Mouse (Mus musculus) left cerebral cortex, adult 11 months (tissue): ENCODE measurements around the gene 1190005I06Rik.
"Not testable (repeated sequence)": the region's sequence is repeated elsewhere in the genome, so short reads cannot be mapped to it uniquely, and the experiment has no call there.

ENCODE experiments used
- DNase-seq: peaks from one replicate; pipeline ENCODE4 v3.0.0; 2022; ENCODE audit warnings: low spot score

1190005I06Rik gene

DNA sequence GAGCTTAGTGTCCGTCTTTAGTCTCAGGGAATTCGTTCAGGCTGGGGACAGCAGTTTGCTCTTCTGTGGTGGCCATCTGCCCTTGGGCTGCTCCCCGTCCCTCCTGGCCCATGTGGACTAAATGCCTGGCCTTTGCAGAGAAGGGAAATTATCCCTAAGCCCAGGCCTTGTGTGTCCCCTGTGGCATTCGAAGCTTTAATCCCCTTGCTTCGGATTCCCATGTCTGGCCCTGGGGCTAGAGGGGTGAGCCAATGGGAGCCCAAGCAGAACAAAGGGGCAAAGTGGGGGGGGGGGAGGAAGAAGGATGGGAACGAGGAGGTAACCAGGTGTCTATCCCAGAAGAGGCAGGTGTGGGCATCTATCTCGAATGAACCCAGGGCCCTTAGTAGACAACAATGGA lies at the start of gene 1190005I06Rik:
Gene 1190005I06Rik (minus strand): TSS at position 101 of the 400 bp plus-strand sequence.
- no peak for DNase-seq

DNA sequence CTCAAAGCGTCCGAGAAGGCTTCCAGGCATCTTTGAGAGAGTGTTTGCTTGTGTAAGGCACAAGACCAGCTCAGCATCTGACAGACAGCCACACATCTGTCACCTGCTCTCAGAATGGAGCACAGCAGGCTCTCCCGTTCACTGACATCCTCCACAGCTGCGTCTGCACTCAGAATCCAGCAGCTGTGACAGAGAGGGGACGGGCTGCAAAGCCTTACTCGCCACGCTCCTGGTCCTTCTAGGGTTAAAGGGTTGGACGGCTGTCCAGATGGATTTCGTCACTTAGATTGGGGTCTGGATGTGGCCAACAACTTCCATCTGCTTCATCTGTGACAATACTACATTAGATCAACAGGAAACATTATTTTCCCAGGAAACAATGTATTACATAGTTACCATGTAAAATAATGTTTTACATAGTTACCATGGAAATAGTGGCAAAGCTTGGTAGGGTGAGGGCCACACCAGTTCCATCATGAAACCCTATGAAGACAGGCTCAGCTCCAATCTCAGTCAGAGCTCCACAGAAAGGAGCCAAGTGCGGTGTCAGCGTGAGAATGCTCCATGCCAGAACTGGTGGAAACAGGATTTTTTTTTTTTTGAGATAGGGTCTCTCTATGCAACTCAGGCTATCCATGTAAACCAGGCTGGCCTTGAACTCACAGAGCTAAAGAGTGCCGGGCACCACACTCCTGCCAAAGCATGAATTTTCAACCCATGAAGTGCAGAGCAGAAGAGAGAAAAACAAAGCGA lies 49.1 kb upstream of the 1190005I06Rik start:
- no peak for DNase-seq

DNA sequence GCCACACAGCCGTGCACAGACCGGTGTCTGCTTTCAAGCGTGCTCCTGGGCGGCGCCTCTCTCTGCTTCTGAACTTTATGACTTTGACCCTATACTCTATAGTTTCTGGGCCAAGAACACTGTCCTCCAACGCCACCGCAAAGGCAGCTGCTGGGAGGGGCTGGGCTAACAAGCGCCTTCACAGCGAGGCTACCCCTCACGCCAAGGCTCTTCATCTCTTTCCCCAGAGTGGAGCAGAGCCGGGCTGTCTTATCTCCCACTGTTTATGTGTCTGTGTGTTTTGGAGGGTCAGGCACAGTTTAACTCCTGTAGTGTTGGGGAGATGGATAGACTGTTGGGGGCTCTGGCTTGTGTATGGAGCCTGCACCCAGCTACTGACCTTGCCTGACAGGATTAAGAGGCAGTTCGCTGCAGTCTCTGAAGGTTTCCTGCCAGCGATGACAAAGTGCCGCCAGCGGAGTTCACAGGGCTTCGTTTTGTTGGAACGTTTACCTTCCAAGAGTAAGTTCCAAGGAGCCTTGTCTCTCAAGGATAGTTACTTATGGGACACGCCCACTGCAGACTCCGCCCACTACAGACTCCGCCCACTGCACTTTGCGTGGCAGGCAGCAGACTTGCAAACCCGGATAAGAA lies 46.5 kb upstream of the 1190005I06Rik start:
- DNase-seq = no peak

DNA sequence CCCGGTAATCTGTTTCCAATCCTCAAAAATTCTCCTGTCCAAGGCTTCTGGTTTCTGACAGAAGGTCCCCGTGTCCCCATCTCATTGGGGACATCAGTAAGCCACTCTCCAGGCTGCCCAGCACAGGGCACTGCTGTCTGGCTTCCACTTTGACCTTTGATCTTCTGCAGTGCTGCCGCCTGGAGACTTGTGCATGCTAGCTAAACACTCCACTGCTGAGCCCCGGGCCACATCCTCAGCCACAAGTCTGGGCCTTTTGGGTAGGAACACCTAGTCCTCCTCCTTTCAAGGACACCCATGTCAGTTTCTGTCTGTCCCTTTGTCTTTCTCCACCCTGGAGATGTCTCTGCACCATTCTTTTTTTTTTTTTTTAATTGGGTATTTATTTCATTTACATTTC lies 45.5 kb upstream of the 1190005I06Rik start:
- DNase-seq = no peak

DNA sequence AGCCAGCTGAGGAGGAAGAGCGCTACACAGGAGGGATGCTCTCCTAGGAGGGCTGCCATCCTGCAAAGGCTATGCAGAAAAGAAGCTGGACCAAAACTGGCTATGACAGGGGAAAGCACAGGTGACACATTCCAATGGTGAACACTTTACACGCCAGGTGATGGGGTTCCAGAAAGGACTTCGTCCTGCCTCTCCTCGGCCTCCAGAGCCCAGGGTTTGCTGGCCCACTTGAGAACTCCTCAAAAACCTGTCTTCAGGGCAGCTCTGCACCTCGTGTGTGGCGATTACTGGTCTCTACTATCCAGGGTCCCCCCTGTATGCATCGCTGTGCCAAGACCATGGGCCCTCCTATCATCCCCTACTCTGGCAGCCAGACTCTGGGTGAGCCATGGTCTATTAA lies 41.1 kb upstream of the 1190005I06Rik start:
- no peak for DNase-seq

DNA sequence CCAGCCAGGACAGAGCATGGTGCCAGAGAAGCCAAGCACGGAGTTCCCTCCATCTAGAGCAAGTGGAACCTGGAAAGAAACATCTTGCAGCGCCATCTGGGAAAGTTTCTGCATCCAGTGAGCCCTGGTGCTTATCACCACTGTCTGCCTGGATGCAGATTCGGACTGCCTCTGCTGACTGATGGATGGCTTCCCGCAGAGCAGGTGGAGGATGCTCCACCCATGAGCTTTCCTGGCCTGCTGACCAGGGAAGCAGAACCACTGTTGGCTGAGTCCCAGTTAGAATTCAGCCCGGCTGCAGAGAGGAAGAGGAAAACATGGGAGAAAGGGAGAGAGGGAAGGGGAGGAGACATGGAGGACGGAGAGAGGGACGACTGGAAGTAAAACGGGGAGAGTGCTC lies 40.4 kb upstream of the 1190005I06Rik start:
- DNase-seq = no peak

DNA sequence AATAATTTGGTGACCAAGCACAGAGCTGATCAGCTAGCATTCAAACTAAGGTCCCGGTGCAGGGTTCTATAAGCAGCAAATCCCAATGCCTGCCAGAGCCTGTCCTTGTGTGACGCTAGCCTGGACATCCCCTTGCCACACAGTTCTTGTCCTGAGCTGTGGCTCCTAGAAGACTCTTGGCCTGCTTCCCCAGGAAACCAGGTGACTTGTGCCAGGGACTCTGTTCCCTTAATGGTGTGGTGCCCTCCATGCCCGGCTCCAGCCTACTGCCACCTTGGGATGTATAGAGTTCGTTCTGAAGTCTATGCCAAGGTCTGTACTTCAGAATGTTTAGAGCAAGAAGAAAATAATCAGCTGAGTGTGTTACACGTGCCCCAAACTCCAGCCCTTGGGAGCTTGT lies 39.1 kb upstream of the 1190005I06Rik start:
- no peak for DNase-seq

DNA sequence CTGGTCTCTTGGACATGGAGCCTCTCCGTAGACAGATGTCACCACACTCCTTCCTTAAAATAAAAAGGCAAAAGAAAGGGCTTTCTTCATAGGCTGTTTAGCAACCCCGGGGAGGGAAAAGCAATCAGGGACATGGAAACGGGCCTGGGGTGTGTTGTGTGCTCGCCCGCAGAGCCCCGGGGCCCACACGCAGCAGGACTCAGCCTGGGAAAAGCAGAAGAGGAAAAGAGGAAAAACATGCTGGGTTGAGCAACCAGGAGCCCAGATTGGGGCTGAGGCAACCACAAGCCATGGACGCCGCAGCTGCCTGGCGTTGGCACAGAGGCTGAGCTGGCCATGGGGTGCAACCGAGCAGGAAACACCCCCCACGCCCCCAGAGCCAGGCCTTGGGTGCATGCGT lies 38.6 kb upstream of the 1190005I06Rik start:
- no peak for DNase-seq

DNA sequence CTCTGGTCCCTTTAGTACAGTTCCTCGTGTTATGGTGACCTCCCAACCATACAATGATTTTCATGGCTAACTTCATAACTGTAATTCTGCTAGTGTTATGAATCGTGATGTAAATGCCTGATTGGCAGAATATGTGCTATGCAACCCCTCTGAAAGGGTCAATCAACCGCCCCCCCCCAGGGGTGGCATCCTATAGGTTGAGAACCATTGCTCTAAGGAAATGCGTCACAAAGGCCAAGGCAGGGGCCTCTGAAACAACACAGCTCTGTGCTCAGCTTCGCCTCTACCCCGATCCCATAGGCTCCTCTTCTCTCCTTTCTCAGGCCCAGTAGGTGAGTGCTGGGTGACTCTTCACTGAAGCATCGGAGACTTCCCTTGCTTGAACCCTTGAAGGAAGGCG lies 38.2 kb upstream of the 1190005I06Rik start:
- no peak for DNase-seq

DNA sequence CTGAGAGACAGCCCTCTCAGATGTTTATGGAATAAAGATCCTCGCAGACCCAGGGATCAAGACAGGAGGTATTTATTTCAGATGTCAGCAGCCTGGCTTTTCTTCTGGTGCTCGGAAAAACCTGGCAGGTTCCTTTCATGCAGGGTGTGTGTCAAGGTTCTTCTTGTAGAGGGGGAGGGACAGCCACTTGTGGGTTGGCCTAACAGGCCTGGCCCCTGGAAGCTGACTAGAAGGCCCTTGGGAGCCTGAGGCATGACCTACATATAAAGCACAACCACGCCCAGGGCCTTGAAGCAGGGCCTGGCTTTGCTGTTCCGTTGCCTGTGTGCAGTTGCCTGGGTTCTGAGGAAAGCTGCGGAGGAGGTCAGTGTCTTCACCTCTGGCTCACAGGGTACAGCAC lies 37.7 kb upstream of the 1190005I06Rik start:
- DNase-seq = no peak

DNA sequence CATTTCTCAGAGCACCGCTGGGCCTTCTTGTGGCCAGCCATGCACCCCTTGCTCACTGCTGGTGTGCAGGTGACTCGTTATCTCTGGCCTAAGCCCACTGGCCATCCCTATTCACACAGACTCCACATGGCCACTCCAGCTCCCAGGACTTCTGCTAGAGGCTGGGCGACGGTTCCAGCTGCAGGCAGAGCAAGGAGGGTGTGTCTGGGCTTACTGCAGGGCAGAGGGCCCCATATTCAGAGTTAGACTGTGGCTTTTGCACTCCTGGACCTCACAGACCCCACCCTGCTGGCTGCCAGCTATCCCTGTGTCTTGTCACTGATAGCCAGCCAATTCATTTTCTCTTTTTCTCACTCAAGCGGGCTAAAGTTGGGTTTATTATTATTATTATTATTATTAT lies 36.6 kb upstream of the 1190005I06Rik start:
- no peak for DNase-seq

DNA sequence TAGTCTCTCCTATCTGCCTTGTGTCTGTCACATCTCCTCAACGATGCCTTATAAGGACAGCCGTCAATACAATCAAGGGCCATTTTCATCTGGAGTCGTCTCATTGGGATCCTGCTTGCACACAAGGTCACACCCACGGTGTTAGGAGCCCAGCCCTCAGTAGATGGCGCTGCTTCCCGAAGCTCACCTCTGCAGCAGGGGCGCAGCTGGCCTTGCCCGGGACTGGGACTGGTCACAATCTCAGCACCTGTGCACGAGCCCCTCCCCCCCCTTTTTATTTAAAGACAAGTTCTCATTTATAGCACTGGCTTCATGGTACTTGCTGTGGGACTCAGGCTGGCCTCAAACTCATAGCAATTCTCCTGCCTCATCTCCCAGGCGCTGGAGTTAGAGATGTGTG lies 36.2 kb upstream of the 1190005I06Rik start:
- DNase-seq = no peak

DNA sequence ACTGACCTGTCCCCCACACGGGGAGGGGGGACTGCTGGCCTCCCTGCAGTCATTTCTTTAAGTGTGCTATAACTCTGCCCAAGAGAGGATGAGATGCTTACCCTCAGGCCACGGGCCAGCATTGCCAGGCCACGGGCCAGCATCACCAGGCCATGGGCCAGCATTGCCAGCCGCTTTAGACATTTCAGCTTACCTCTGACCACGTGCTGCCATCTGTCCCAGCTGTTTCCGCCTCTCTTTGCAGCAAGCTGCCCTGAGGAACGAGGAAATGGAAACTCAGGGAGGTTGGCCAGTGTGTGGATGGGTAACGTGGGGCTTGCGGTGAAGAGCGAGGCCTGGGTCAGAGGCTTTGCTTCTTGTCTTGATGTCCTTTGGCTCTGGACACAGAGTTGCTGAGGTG lies 33.7 kb upstream of the 1190005I06Rik start:
- no peak for DNase-seq

DNA sequence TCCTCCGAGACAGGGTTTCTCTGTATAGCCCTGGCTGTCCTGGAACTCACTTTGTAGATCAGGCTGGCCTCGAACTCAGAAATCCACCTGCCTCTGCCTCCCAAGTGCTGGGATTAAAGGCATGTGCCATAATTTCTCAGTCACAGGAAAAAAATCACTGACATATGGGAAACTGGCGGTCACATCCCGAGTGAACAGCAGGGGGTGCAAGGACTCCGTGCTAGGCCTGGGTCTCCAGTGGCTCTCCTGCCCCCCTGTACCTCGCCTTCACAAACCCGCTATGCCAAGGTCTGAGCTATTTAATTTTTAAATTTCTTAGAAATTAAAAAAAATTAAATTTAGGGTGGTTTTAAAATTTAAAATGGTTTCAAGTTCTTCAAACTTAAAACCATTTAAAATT lies 33.0 kb upstream of the 1190005I06Rik start:
- not testable (repeated sequence) for DNase-seq

DNA sequence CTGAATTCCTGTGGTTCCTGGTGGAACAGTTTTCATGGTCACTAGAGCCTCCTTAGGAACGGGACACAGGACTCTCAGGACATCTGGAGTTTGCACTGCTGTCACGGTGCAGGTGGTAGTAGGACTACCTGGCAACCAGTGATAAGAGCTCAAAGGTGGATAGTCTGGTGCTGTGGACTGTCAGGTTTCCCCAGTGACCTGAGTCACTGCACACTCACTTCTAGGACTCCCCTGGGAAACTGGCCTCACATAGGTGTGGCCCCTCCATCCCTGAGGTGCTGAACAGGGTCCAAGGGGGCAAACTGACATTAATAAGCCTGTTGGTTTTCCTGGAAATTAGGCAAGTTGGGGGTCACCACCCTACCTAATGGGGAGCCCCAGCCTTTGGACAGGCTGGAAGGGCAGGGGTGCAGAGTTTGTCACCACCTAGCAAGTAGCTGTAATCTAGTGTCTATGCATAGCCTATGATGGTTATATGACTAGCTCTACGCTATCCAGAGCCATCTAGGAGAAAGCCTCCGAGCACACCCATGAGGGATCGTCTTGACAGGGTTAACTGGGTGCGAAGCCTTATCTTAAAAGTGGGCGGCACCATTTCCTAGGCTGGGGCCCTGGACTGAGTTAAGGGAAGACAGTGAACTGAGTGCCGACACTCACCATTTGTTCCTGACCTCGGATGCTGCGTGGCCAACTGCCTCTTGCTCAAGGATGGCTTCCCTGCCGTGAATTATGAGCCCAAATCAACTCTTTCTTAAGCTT lies 32.4 kb upstream of the 1190005I06Rik start:
- no peak for DNase-seq

DNA sequence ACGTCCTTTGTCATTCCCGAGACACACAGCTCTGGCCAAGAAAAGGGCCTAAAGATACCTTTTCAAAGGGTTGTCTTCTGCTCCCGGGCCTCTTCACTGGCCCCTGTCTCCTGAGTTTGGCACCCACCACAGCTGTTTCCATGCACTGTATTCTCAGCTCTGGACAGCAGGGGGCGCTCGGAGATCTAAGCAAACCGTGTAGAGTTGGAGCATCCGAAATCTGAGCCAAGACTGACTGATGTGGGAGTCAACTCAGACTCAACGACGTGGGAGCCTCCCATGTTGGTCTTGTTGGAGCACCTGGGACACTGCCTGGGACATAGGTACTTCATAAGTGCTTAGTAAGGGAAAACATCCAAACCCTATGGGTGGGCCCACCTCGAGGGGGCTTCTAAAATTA lies 31.0 kb upstream of the 1190005I06Rik start:
- peak; percentile 68 for DNase-seq

DNA sequence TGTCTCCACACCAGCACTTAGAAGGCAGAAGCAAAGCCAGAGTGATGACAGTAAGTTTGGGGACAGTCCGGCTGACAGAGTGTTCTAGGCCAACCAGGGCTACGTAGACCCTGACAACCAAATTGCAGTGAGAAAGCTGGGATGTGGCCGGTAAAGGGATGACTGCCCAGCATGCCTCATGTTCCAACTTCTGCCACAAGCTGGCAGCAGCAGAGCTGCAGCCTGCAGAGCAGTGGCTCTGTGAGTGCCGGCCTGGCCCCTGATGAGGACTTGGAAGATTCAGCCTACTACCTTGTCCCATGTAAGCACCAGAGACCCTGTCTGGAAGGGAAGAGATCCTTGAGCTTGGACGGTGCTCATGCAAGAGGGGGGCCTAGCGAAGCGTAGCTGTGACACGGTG lies 28.3 kb upstream of the 1190005I06Rik start:
- DNase-seq = no peak

DNA sequence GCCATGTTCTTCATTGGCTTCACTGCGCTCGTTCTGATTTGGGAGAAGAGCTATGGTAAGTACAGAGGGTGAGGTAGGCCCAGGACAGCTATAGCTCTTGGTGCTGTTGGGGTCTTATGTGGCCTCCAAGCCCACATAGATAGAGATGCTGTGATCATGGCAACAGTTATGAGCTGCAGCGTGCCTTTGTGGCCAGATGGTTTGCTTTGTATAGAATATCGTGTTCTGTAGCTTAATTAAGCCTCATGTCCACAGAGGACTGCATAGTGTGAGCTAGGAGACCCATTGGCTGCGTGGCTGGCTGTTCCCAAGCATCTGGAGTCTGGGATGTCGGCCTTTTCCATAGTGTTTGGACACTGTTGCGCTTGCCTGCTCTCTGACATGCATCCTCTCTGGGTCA lies 25.9 kb upstream of the 1190005I06Rik start:
- no peak for DNase-seq

DNA sequence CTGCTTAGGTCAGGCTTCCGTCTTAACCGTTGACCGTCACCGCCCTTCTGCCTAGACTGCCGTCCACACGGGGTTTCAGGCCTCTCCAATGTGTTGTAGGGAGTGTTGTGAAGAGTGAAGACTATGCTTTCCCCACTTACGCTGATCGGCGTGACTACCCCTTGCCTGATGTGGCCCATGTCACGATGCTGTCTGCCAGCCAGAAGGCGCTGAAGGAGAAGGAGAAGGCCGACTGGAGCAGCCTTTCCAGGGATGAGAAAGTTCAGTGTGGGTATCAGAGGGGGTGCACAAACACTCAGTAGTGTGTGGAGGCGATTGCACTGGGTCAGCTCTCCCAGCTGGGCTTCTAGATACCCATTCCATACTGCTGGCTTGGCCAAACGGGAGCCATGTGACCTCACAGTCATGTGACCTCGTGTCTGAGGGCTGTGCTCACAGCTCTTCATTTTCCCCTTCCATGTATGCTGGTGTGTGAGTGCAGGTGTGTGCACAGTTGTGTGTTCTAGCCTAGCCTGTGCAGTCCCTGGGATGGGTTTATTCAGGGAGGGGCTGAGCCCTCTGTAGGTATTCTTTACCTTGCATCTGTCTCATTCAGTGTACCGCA lies 25.3 kb upstream of the 1190005I06Rik start:
- no peak for DNase-seq

DNA sequence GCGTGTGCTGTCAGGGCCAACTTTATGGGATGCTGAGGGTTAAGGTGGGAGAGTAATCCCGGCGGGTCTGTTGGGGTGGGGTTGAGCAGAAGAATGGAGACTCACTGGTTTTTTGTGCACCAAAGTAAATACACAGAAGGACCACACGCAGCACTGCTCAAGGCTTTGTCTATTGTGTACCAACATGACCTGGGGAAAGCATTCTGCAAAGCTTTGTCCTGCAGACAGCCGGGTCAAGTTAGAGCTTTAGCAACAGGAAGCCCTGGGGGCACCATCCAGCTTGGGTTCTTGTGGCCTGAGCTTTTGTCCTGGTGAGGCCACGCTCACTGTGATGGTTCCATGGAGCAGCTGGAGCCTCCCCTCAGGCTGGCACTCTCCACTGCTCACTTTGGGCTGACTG lies 24.3 kb upstream of the 1190005I06Rik start:
- no peak for DNase-seq

DNA sequence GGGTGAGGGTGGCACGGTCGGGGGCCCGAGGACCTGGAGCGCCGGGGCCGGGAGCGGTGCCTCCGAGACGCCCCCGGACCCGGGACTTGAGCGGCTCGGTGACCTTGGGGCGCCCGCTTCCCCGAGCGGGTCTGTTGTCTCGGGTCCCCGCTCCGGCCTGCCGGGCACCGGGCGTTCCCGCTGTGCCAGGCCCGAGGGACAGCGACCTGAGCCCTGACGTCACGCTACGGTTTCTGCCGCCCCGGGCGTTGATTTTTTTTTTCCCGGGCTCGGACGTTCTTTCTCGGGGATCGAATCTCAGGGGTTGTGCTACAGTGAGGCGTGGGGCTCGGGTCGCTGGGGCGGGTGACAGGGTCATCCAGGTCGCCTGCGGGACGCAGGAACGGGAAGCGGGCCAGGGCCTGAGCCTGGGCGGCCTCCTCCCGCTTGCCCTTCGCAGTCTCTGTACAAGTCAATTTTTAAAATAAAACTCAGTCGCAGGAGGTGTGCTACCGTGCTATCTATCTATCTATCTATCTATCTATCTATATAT lies 21.0 kb upstream of the 1190005I06Rik start, which contains the start of gene Emc8:
Gene Emc8 (minus strand): TSS at position 200 of the 532 bp plus-strand sequence.
- DNase-seq = no peak
